ENCODE assay signal across 25 mouse cellular contexts in the genomic region with DNA sequence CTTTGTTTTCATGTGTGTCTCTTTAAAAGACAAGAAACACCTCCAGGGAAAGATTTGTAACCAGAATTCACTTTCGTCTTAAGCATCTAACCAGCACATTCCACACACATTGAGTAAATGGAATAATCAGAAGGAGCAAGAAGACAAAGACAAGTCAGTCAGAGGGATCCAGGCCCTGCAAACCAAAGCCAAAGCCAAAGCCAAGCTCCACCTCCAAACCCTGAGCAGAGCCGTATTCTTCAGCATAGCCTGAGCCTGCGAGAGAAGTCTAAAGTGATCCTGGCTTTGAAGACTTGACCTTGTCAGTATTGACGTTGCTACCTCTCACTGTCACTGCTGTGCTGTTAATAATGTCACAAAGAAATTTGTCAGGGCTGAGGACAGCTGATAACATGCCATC. TPM values are rescaled to one million over a fixed set of nuclear protein-coding genes. Genes with fewer than 3 reads are reported as not detected.
"Had no signal": no experiment of that assay in that cellular context is flagged by ENCODE, and none has a peak within 500 bp of the region (broad histone marks: within the 10 kb centered on the region; RNA-seq: fewer than 3 reads in every experiment).

No protein-coding gene starts in this region.

- ATAC-seq: liver, embryonic 12.5 days; midbrain, embryonic 15.5 days had no signal

- H3K4me2 ChIP-seq: limb, embryonic 13.5 days; liver, embryonic 12.5 days; liver, embryonic 15.5 days; midbrain, embryonic 12.5 days; midbrain, embryonic 15.5 days had no signal

- DNase-seq: kidney, adult 11 months; kidney, adult 8-10 months; kidney, postnatal 14 days; layer of hippocampus, adult 9-11 months; liver; lung, adult 18-20 months; lung, postnatal 14 days; thymus, adult 18-20 months; thymus, postnatal 36 days had no signal

- H3K27ac ChIP-seq: layer of hippocampus, adult 2 months; limb, embryonic 10.5 days; limb, embryonic 13.5 days; liver, embryonic 12.5 days; liver, embryonic 15.5 days; midbrain, embryonic 12.5 days; midbrain, embryonic 15.5 days had no signal

- H3K4me3 ChIP-seq: layer of hippocampus, adult 2 months; limb, embryonic 10.5 days; limb, embryonic 13.5 days; liver, embryonic 12.5 days; liver, embryonic 15.5 days; megakaryocyte, embryonic 14.5 days; midbrain, embryonic 12.5 days; midbrain, embryonic 15.5 days had no signal

- H3K9ac ChIP-seq: limb, embryonic 13.5 days; liver, embryonic 12.5 days; liver, embryonic 15.5 days; midbrain, embryonic 12.5 days; midbrain, embryonic 15.5 days had no signal

- H3K36me3 ChIP-seq: limb, embryonic 10.5 days; limb, embryonic 13.5 days; liver, embryonic 12.5 days; liver, embryonic 15.5 days; midbrain, embryonic 12.5 days; midbrain, embryonic 15.5 days had no signal

- H3K9me3 ChIP-seq: limb, embryonic 10.5 days; limb, embryonic 13.5 days; liver, embryonic 12.5 days; liver, embryonic 15.5 days; megakaryocyte, embryonic 14.5 days; midbrain, embryonic 12.5 days; midbrain, embryonic 15.5 days had no signal

RNA-seq across cellular contexts. Expression of gene Hoxb1, which starts 40.0 kb away (rescaled TPM):
- total RNA-seq: layer of hippocampus, adult 2 months; layer of hippocampus, postnatal 25 days; left cerebral cortex, adult 18-20 months; left cerebral cortex, postnatal 25 days had no signal
- polyA plus RNA-seq: large intestine, adult 2 months; liver, embryonic 15.5 days; midbrain, embryonic 12.5 days; midbrain, embryonic 15.5 days; small intestine, adult 2 months; spleen, adult 2 months; stomach, embryonic 16.5 days; testis, adult 2 months had no signal

RNA-seq across cellular contexts. Expression of gene Hoxb2, which starts 55.2 kb away (rescaled TPM):
- total RNA-seq: layer of hippocampus, adult 2 months; layer of hippocampus, postnatal 25 days; left cerebral cortex, adult 18-20 months; left cerebral cortex, postnatal 25 days had no signal
